Mouse (Mus musculus) neural tube, embryonic 15.5 days (tissue): ENCODE results near the gene Slc11a1. TPM values are rescaled to one million over a fixed set of nuclear protein-coding genes. Genes with fewer than 3 reads are reported as not detected.
"Not testable (repeated sequence)": the region's sequence is repeated elsewhere in the genome, so short reads cannot be mapped to it uniquely, and the experiment has no call there.

Source experiments
- ATAC-seq: fragments of 200-750 bp; cut with Nextera tagmentation; 2 replicates; pipeline ENCODE4 v1.8.0; 2017; ENCODE audit warnings: mild to moderate bottlenecking, moderate TSS enrichment, moderate library complexity; ENCODE audit not compliant: low FRiP score
- H3K27ac ChIP-seq: fragments of 300-500 bp; sonication (generic); replicated peaks from 2 replicates; pipeline ENCODE4 v1.5.1; 2015; ENCODE audit warnings: mild to moderate bottlenecking, inconsistent platforms
- H3K27me3 ChIP-seq: fragments of 300-500 bp; sonication (generic); replicated peaks from 2 replicates; pipeline ENCODE4 v1.6.1; 2015; ENCODE audit warnings: inconsistent platforms
- H3K36me3 ChIP-seq: fragments of 300-500 bp; sonication (generic); 2 replicates; pipeline ENCODE4 v1.6.1; 2015; ENCODE audit warnings: inconsistent platforms
- H3K4me1 ChIP-seq: fragments of 300-500 bp; sonication (generic); 2 replicates; pipeline ENCODE4 v1.6.1; 2015; ENCODE audit warnings: inconsistent platforms
- H3K4me2 ChIP-seq: fragments of 300-500 bp; sonication (generic); 2 replicates; pipeline ENCODE4 v1.6.1; 2015; ENCODE audit warnings: inconsistent platforms, mild to moderate bottlenecking, moderate library complexity
- H3K4me3 ChIP-seq: fragments of 300-500 bp; sonication (generic); replicated peaks from 2 replicates; pipeline ENCODE4 v1.5.1; 2015; ENCODE audit warnings: mild to moderate bottlenecking, inconsistent platforms
- H3K9ac ChIP-seq: fragments of 300-500 bp; sonication (generic); replicated peaks from 2 replicates; pipeline ENCODE4 v1.6.1; 2015; ENCODE audit warnings: mild to moderate bottlenecking, inconsistent platforms
- H3K9me3 ChIP-seq: fragments of 300-500 bp; sonication (generic); replicated peaks from 2 replicates; pipeline ENCODE4 v1.6.1; 2016; ENCODE audit warnings: inconsistent platforms
- WGBS: fragments of 180-500 bp; shearing (Covaris S2); methylation state at CpG from one replicate; pipeline ENCODE4 v1.1.7; 2015; ENCODE audit warnings: mixed read lengths; 5-methylcytosine and 5-hydroxymethylcytosine counted together
- polyA plus RNA-seq: library from polyadenylated mRNA; unstranded; fragments of >200 nt; fragmentation: Nextera tagmentation; extraction: Ambion mirVana; gene quantifications from 2 replicates; pipeline ENCODE4 v1.2.1, GENCODE M21; 2015

Slc11a1 gene
- polyA plus RNA-seq, 1 experiment from 2014 or later = 2.3 TPM

DNA sequence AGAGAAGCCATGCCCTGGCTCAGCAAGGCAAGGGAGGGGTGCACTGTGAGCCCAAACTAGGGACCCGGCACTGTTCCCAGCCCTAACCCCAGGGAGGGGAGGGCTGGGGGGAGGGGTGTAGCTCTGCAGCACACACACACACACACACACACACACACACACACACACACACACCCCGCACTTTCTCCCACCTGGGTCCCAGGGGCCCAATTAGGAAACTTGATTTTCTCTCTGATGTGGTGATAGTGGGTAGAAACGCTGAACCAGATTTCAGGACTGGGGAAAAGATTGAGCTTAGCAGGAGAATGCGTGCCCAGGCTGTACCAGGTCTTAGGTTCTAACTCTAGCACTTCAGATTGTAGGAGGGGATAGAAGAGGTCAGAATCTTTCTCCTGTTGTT, 36.4 kb upstream of the Slc11a1 start:
- Histone ChIP-seq H3K4me3 (no peak overlapping the region), H3K27me3 (no peaks in the 10 kb centered on the region), H3K9ac (no peak overlapping the region), H3K4me2 (no peak overlapping the region), H3K36me3 (no peaks in the 10 kb centered on the region), H3K4me1 (peaks cover 16% of the 10 kb centered on the region), H3K27ac (no peak overlapping the region), H3K9me3 (no peaks in the 10 kb centered on the region)
- ATAC-seq = no peak
- WGBS = 74% methylated on average over 4 of the region's 4 CpGs

DNA sequence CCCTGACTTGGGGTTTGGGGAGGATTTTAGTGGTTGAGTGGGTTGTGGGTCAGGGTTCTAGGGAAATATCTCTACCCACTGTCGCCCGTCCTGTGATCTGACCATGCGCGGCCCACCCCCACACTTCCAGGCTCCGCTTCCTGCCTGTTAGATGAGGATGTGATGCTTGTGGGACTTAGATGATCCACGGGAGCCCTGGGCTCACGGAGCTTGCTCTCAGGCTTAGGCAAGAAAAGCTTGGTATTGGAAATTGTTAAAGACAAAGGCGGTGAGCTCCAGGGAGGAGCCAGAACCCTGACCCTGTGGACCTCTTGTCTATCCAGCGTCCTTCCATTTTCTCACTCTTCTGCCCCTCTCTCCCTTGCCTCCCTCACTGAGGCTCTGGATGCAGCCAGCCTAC, 35.1 kb upstream of the Slc11a1 start:
- no peak overlapping the region for H3K4me2 ChIP-seq
- H3K9me3 ChIP-seq = no peaks in the 10 kb centered on the region
- no peaks in the 10 kb centered on the region for H3K36me3 ChIP-seq
- WGBS = 93% methylated on average over 9 of the region's 9 CpGs
- ATAC-seq = no peak
- no peak overlapping the region for H3K4me3 ChIP-seq
- no peaks in the 10 kb centered on the region for H3K27me3 ChIP-seq
- no peak overlapping the region for H3K9ac ChIP-seq
- H3K27ac ChIP-seq = no peak overlapping the region
- peaks cover 21% of the 10 kb centered on the region for H3K4me1 ChIP-seq

DNA sequence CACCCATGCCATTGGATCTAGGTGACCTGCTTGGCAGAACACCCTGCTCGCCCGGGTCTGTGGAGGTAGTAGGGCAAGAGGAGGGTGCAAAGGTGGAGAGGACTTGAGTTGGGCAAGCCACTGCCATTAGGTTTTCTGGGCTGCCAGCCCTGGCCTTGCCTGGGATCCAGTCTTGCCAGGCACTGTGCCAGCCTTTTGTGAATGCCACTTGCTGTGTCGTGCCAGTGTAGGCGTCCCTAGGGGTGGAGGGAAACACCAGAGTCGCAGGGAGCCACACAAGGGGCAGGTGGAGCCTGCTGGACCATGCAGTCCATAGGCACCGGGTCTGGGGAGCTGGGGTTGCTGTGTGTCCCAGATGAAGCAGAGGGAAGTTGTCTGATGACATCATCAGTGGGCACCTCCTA, 34.6 kb upstream of the Slc11a1 start:
- Histone ChIP-seq H3K9ac (no peak overlapping the region), H3K27ac (no peak overlapping the region), H3K4me3 (no peak overlapping the region), H3K27me3 (no peaks in the 10 kb centered on the region), H3K4me1 (peaks cover 21% of the 10 kb centered on the region), H3K9me3 (no peaks in the 10 kb centered on the region), H3K4me2 (no peak overlapping the region), H3K36me3 (no peaks in the 10 kb centered on the region)
- 84% methylated on average over 6 of the region's 6 CpGs for WGBS
- 0 out of 2 replicates have a peak, but pooled peaks have one; percentile 44 for ATAC-seq

DNA sequence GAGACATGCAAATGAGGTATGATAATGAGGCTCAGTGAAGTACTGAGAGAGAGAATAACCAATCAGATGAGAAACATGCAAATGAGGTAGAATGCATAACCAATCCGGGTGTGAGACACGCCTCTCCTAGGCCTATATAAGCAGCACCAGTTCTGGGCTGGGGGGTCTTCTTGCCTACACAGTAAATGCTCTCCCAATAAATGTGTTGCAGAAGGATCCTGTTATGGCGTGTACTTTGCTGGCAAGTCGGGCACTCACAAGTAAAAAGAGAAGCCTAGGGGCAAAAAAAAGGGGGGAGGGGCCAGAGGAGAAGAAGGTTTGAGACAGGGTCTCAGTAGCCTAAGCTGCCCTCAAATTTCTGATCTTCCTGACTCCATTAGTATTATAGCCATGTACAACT, 34.0 kb upstream of the Slc11a1 start:
- H3K36me3 ChIP-seq, H3K4me3 ChIP-seq, H3K27ac ChIP-seq, H3K27me3 ChIP-seq, ATAC-seq, H3K9me3 ChIP-seq, H3K4me2 ChIP-seq, H3K9ac ChIP-seq: not testable (repeated sequence)
- peaks cover 21% of the 10 kb centered on the region for H3K4me1 ChIP-seq
- 98% methylated on average over 4 of the region's 4 CpGs for WGBS

- no peak overlapping the region for H3K4me3 ChIP-seq
- ATAC-seq = no peak
- no peaks in the 10 kb centered on the region for H3K9me3 ChIP-seq
- no peak overlapping the region for H3K4me2 ChIP-seq
- peaks cover 21% of the 10 kb centered on the region for H3K4me1 ChIP-seq
- H3K27ac ChIP-seq = no peak overlapping the region
- H3K36me3 ChIP-seq = no peaks in the 10 kb centered on the region
- WGBS = 90% methylated on average over 7 of the region's 7 CpGs
- no peak overlapping the region for H3K9ac ChIP-seq
- no peaks in the 10 kb centered on the region for H3K27me3 ChIP-seq
These were observed 33.1 kb upstream of the Slc11a1 start for GRCm38 (mm10) chr1:74341898-74342297.

DNA sequence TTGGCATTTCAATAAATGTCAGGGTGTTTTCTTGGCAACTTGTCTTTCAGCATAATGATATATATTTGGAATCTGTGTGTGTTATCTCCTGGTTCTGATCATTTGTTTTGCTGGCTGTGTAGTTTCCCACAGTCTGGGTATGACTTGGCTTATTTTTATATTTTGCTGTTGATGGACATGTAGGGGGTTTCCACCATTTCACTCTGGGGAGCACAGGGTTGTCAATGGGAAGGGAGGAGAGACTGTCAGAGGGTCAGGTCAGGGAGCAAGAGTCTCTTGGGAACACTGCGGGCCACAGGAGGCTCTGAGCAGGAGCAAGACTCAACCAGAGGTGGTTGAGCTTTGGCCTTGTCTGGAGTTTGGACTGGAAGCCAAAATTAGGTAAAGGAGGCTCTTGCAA, 32.7 kb upstream of the Slc11a1 start:
- H3K4me2 ChIP-seq = no peak overlapping the region
- WGBS = 100% methylated on average over 1 of the region's 1 CpGs
- H3K4me1 ChIP-seq = peaks cover 21% of the 10 kb centered on the region
- H3K4me3 ChIP-seq = no peak overlapping the region
- H3K36me3 ChIP-seq = no peaks in the 10 kb centered on the region
- no peaks in the 10 kb centered on the region for H3K27me3 ChIP-seq
- no peak overlapping the region for H3K27ac ChIP-seq
- no peak overlapping the region for H3K9ac ChIP-seq
- 0 out of 2 replicates have a peak, but pooled peaks have one; percentile 12 for ATAC-seq
- no peaks in the 10 kb centered on the region for H3K9me3 ChIP-seq

- peak overlapping the region; percentile 25; the same call in 1 of the 2 replicates for H3K27ac ChIP-seq
- no peak overlapping the region for H3K9ac ChIP-seq
- peaks cover 21% of the 10 kb centered on the region for H3K4me1 ChIP-seq
- 0 out of 2 replicates have a peak, but pooled peaks cover 3% of the 10 kb centered on the region for H3K36me3 ChIP-seq
- H3K9me3 ChIP-seq = no peaks in the 10 kb centered on the region
- ATAC-seq = no peak
- no peak overlapping the region for H3K4me3 ChIP-seq
- H3K27me3 ChIP-seq = no peaks in the 10 kb centered on the region
- 41% methylated on average over 5 of the region's 5 CpGs for WGBS
- H3K4me2 ChIP-seq = no peak overlapping the region
These were observed 31.8 kb upstream of the Slc11a1 start for GRCm38 (mm10) chr1:74343161-74343560.

DNA sequence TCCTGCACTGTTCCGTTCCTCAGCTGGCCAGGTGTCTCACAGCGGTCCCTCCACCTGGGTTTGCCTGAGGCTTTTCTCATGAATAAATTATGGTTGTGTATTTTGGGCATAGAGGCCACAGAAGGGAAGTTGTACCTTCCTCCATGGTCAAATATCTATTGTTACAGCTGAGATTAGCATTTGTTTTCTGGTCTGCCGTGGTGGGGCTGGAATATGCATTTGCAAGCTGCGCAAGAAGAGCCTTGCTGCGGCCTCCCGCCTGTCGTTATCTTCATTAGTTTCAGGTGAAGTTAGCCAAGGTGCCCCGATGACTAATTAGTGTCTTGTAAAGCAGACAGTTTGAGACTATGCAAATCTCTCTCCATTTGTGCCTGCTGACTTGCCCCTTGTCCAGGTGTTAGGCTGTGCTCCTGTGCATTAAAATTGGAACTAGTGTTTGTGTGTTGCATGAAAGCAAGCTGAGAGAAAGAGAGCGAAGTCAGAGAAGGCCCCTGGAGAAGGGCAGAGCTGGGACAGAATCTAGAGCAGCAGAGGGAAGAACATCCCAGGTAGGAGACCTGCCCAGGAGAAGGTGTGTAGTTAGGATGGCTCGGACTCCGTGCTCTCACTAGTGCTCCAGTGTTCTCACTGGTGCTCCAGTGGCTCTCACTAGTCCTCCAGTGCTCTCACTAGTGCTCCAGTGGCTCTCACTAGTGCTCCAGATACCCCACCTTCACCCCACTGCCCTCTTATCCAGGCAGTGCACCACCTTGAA, 30.7 kb upstream of the Slc11a1 start:
- H3K9me3 ChIP-seq = no peaks in the 10 kb centered on the region
- no peak overlapping the region for H3K9ac ChIP-seq
- ATAC-seq = no peak
- peaks cover 21% of the 10 kb centered on the region for H3K4me1 ChIP-seq
- H3K4me3 ChIP-seq = no peak overlapping the region
- H3K27ac ChIP-seq = no peak overlapping the region
- 74% methylated on average over 11 of the region's 11 CpGs for WGBS
- H3K27me3 ChIP-seq = no peaks in the 10 kb centered on the region
- H3K36me3 ChIP-seq = peaks cover 6% of the 10 kb centered on the region
- H3K4me2 ChIP-seq = no peak overlapping the region

DNA sequence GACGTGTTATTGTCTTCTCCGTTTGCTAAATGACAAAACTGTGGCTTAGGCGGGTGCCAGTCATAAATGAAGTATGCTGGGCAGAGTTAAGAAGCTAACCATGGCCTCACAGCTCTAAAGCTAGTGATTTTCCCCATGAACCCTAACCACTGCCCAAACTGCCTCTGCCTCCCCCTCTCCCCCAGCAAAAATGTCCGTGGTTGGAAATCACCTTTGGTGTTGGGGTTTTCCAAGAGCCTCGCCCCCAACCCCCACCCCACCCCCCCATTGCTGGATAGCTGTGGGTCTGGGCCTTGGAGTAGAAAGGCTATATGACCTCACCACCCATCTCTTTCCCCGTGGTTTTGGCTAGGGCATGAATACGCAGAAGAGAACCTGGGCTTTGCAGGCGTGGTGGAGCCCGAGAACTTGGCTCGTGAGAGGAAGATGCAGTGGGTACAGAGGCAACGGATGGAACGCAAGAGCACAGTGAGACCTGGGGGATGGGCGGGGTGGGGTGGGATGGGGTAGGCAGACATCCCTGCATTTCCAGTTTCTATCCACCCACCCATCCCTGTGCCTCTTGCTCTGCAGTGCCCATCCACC, 23.7 kb upstream of the Slc11a1 start:
- Histone ChIP-seq H3K36me3 (peaks cover 43% of the 10 kb centered on the region), H3K4me1 (no peaks in the 10 kb centered on the region), H3K4me2 (no peak overlapping the region), H3K9ac (no peak overlapping the region), H3K27ac (no peak overlapping the region), H3K4me3 (no peak overlapping the region), H3K9me3 (no peaks in the 10 kb centered on the region), H3K27me3 (no peaks in the 10 kb centered on the region)
- 96% methylated on average over 13 of the region's 13 CpGs for WGBS
- ATAC-seq = no peak

- Histone ChIP-seq H3K27ac (no peak overlapping the region), H3K9ac (no peak overlapping the region), H3K27me3 (no peaks in the 10 kb centered on the region), H3K9me3 (no peaks in the 10 kb centered on the region), H3K4me3 (no peak overlapping the region), H3K36me3 (peaks cover 41% of the 10 kb centered on the region), H3K4me2 (no peak overlapping the region), H3K4me1 (no peaks in the 10 kb centered on the region)
- no peak for ATAC-seq
- WGBS = 85% methylated on average over 5 of the region's 5 CpGs
These were observed 22.4 kb upstream of the Slc11a1 start for GRCm38 (mm10) chr1:74352532-74353096.

- Histone ChIP-seq H3K27ac (no peak overlapping the region), H3K36me3 (peaks cover 40% of the 10 kb centered on the region), H3K4me1 (no peaks in the 10 kb centered on the region), H3K27me3 (no peaks in the 10 kb centered on the region), H3K9me3 (no peaks in the 10 kb centered on the region), H3K9ac (no peak overlapping the region), H3K4me2 (no peak overlapping the region), H3K4me3 (no peak overlapping the region)
- ATAC-seq = no peak
- 96% methylated on average over 9 of the region's 9 CpGs for WGBS
These were observed 21.4 kb upstream of the Slc11a1 start for GRCm38 (mm10) chr1:74353453-74354229.
